Mouse (Mus musculus): ENCODE results near the gene Mllt11. TPM values are rescaled to one million over a fixed set of nuclear protein-coding genes. Genes with fewer than 3 reads are reported as not detected.

The Mllt11 gene
- polyA plus RNA-seq, 1 experiment from 2014 or later, result 16.1 TPM

GRCm38 (mm10) chr3:95203880-95204279 lies 28.1 kb downstream of the Mllt11 start:
- Histone ChIP-seq H3K4me3 (ENCODE audit: low read depth, low read length) (no peak overlapping the region), H3K9ac (no peak overlapping the region), H3K27me3 (ENCODE audit: insufficient read depth, low read length) (no peaks in the 10 kb centered on the region), H3K27ac (ENCODE audit: low read depth) (no peak overlapping the region), H3K4me1 (ENCODE audit: insufficient read depth) (no peaks in the 10 kb centered on the region), H3K9me3 (ENCODE audit: low read depth, low read length) (no peaks in the 10 kb centered on the region), H3K36me3 (ENCODE audit: insufficient read depth) (peaks cover 89% of the 10 kb centered on the region), H3K4me2 (no peak overlapping the region)
- WGBS, result 89% methylated on average over 6 of the region's 6 CpGs
- TF ChIP-seq CTCF (IDR thresholded peaks at IDR 0.05; ENCODE audit: low read depth), result no peak
- ATAC-seq (ENCODE audit: insufficient read depth) (no peak), DNase-seq (no peak)

- WGBS, result 79% methylated on average over 2 of the region's 2 CpGs
- Histone ChIP-seq H3K36me3 (ENCODE audit: insufficient read depth) (peaks cover 93% of the 10 kb centered on the region), H3K27ac (ENCODE audit: low read depth) (no peak overlapping the region), H3K4me3 (ENCODE audit: low read depth, low read length) (no peak overlapping the region), H3K4me1 (ENCODE audit: insufficient read depth) (no peaks in the 10 kb centered on the region), H3K9me3 (ENCODE audit: low read depth, low read length) (no peaks in the 10 kb centered on the region), H3K9ac (no peak overlapping the region), H3K27me3 (ENCODE audit: insufficient read depth, low read length) (no peaks in the 10 kb centered on the region), H3K4me2 (no peak overlapping the region)
- TF ChIP-seq CTCF (IDR thresholded peaks at IDR 0.05; ENCODE audit: low read depth), result no peak
- ATAC-seq (ENCODE audit: insufficient read depth), result no peak
- DNase-seq, result no peak
These were observed 31.4 kb downstream of the Mllt11 start for GRCm38 (mm10) chr3:95200562-95200961.

DNA sequence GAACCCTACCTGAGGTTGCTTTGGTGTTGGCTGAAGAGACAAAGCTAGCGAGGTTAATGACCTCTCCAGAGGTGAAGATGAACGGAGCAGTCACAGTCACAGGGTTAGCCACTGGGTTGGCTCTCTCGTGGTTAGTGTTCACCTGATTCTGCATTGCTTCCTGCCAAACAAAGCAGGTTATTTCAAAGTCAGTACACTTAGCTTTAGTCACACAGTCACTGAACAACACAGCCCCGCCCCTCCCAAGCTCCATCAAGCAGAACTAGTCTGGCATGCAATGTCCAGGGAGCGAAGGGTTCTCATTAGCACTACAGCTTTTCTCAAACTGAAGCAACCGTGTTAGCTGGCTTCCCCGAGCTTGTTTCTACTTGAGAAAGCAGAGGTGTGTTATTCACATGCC lies 31.8 kb downstream of the Mllt11 start:
- DNase-seq, result no peak
- Histone ChIP-seq H3K4me1 (ENCODE audit: insufficient read depth) (no peaks in the 10 kb centered on the region), H3K9me3 (ENCODE audit: low read depth, low read length) (no peaks in the 10 kb centered on the region), H3K27ac (ENCODE audit: low read depth) (no peak overlapping the region), H3K4me2 (no peak overlapping the region), H3K4me3 (ENCODE audit: low read depth, low read length) (no peak overlapping the region), H3K27me3 (ENCODE audit: insufficient read depth, low read length) (no peaks in the 10 kb centered on the region), H3K36me3 (ENCODE audit: insufficient read depth) (peaks cover 94% of the 10 kb centered on the region), H3K9ac (no peak overlapping the region)
- 87% methylated on average over 7 of the region's 7 CpGs for WGBS
- ATAC-seq (ENCODE audit: insufficient read depth), result no peak
- no peak for TF ChIP-seq CTCF (IDR thresholded peaks at IDR 0.05; ENCODE audit: low read depth)

DNA sequence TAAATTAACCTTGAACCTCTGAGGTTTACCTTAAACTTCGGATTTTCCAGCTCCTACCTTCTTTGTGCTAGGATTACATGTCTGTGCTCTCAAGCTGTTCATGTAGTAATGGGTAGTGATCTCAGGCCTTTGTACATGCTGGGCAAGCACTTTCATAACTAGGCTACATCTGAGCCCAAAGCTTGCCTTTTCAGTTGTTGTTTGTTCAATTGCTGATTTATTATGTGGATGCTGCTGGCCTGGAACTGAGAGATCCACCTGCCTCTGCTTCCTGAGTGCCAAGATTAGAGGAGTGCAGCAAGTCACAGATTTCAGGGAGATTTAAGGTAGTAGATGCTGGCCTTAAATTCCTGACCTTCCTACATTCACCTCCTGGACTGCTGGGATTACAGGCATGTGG lies 32.9 kb downstream of the Mllt11 start:
- Histone ChIP-seq H3K27me3 (ENCODE audit: insufficient read depth, low read length) (no peaks in the 10 kb centered on the region), H3K4me1 (ENCODE audit: insufficient read depth) (no peaks in the 10 kb centered on the region), H3K27ac (ENCODE audit: low read depth) (no peak overlapping the region), H3K4me2 (no peak overlapping the region), H3K9me3 (ENCODE audit: low read depth, low read length) (no peaks in the 10 kb centered on the region), H3K4me3 (ENCODE audit: low read depth, low read length) (no peak overlapping the region), H3K36me3 (ENCODE audit: insufficient read depth) (peaks cover 93% of the 10 kb centered on the region), H3K9ac (no peak overlapping the region)
- DNase-seq, result no peak
- ATAC-seq (ENCODE audit: insufficient read depth), result no peak
- WGBS, result 69% methylated on average over 1 of the region's 1 CpGs
- no peak for TF ChIP-seq CTCF (IDR thresholded peaks at IDR 0.05; ENCODE audit: low read depth)

DNA sequence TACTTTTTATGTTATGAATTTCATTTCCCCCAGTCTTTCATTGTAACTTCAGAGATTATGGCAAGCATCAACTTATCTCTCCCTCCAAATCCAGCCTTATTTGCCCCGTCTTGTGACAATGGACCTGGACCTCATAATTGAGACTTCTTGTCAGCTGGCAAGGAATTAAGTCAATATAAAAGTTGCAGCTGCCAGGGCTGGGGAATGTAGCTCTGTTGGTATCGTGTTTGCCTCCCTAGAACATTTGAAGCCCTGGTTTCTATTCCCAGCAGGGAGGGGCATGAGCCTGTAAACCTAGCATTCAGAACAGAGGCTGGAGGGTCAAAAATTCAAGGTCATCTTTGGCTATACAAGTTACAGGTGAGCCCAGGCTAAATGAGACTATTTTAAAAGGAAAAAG lies 36.2 kb downstream of the Mllt11 start:
- no peaks in the 10 kb centered on the region for H3K9me3 ChIP-seq (ENCODE audit: low read depth, low read length)
- DNase-seq (no peak), ATAC-seq (ENCODE audit: insufficient read depth) (no peak)
- no peak overlapping the region for H3K9ac ChIP-seq
- H3K27me3 ChIP-seq (ENCODE audit: insufficient read depth, low read length), result no peaks in the 10 kb centered on the region
- H3K36me3 ChIP-seq (ENCODE audit: insufficient read depth), result peaks cover 78% of the 10 kb centered on the region
- H3K27ac ChIP-seq (ENCODE audit: low read depth), result no peak overlapping the region
- H3K4me2 ChIP-seq, result no peak overlapping the region
- WGBS, result 84% methylated on average over 2 of the region's 2 CpGs
- H3K4me1 ChIP-seq (ENCODE audit: insufficient read depth), result no peaks in the 10 kb centered on the region
- TF ChIP-seq CTCF (IDR thresholded peaks at IDR 0.05; ENCODE audit: low read depth), result no peak
- H3K4me3 ChIP-seq (ENCODE audit: low read depth, low read length), result no peak overlapping the region

- H3K36me3 ChIP-seq (ENCODE audit: insufficient read depth), result peaks cover 79% of the 10 kb centered on the region
- H3K4me1 ChIP-seq (ENCODE audit: insufficient read depth), result no peaks in the 10 kb centered on the region
- H3K4me2 ChIP-seq, result no peak overlapping the region
- no peaks in the 10 kb centered on the region for H3K27me3 ChIP-seq (ENCODE audit: insufficient read depth, low read length)
- no peak for TF ChIP-seq CTCF (IDR thresholded peaks at IDR 0.05; ENCODE audit: low read depth)
- 84% methylated on average over 6 of the region's 6 CpGs for WGBS
- H3K4me3 ChIP-seq (ENCODE audit: low read depth, low read length), result no peak overlapping the region
- H3K9me3 ChIP-seq (ENCODE audit: low read depth, low read length), result no peaks in the 10 kb centered on the region
- no peak for DNase-seq
- H3K9ac ChIP-seq, result no peak overlapping the region
- no peak for ATAC-seq (ENCODE audit: insufficient read depth)
- no peak overlapping the region for H3K27ac ChIP-seq (ENCODE audit: low read depth)
These were observed 37.2 kb downstream of the Mllt11 start for GRCm38 (mm10) chr3:95194721-95195135.

DNA sequence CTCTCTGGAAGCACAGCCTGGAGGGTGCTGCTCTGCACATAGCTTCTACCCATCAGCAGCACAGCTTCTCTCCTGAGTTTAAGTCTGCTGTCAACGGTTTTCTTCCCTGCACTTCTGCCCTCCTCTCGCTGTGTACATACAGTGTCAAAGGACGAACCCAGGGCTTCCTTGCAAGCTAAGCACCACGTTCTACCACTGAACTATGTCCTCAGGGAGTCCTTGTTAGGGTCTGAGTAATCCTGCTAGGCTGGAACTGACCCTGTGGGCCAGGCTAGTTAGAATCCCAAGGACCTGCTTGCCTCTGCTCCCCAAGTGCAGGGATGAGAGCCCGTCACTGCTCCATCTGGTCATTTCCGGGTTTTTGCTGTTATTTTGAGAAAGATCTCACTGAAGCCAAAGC lies 45.1 kb downstream of the Mllt11 start:
- no peak for DNase-seq
- no peak overlapping the region for H3K27ac ChIP-seq (ENCODE audit: low read depth)
- no peak overlapping the region for H3K9ac ChIP-seq
- TF ChIP-seq CTCF (IDR thresholded peaks at IDR 0.05; ENCODE audit: low read depth), result no peak
- no peaks in the 10 kb centered on the region for H3K9me3 ChIP-seq (ENCODE audit: low read depth, low read length)
- peaks cover 77% of the 10 kb centered on the region for H3K36me3 ChIP-seq (ENCODE audit: insufficient read depth)
- no peaks in the 10 kb centered on the region for H3K4me1 ChIP-seq (ENCODE audit: insufficient read depth)
- ATAC-seq (ENCODE audit: insufficient read depth), result no peak
- H3K4me2 ChIP-seq, result no peak overlapping the region
- 72% methylated on average over 6 of the region's 6 CpGs for WGBS
- no peak overlapping the region for H3K4me3 ChIP-seq (ENCODE audit: low read depth, low read length)
- no peaks in the 10 kb centered on the region for H3K27me3 ChIP-seq (ENCODE audit: insufficient read depth, low read length)

DNA sequence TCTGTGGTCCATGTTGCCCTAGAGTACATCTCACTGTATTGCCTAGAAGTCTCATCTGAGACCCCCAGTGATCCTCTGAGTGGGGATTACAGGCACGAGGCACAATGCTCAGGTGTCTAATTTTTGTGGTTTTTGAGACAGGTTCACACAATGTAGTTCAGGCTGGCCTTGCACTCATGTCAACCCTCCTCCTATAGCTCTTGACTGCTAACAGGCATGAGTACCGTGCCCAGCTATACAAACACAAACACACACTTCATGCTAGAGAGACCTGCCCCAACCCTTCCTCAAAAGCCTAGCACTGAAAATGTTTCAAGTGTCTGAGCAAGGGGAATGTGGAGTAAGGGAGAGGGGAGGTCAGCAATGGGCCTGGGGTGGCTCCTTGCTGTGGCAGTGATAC lies 45.9 kb downstream of the Mllt11 start:
- H3K27me3 ChIP-seq (ENCODE audit: insufficient read depth, low read length), result no peaks in the 10 kb centered on the region
- no peak overlapping the region for H3K9ac ChIP-seq
- TF ChIP-seq CTCF (IDR thresholded peaks at IDR 0.05; ENCODE audit: low read depth), result no peak
- WGBS, result 68% methylated on average over 2 of the region's 2 CpGs
- no peak overlapping the region for H3K4me3 ChIP-seq (ENCODE audit: low read depth, low read length)
- DNase-seq, result no peak
- H3K4me1 ChIP-seq (ENCODE audit: insufficient read depth), result no peaks in the 10 kb centered on the region
- H3K27ac ChIP-seq (ENCODE audit: low read depth), result no peak overlapping the region
- ATAC-seq (ENCODE audit: insufficient read depth), result 0 out of 2 replicates have a peak, but pooled peaks have one; percentile 24
- no peaks in the 10 kb centered on the region for H3K9me3 ChIP-seq (ENCODE audit: low read depth, low read length)
- peaks cover 73% of the 10 kb centered on the region for H3K36me3 ChIP-seq (ENCODE audit: insufficient read depth)
- H3K4me2 ChIP-seq, result no peak overlapping the region

Data from lung, embryonic 14.5 days (tissue).